Mouse (Mus musculus): ENCODE measurements at regions not wholly inside any gene's neighbourhood (a gene's known extent, or its start where the extent isn't known, plus 50 kb on each side); places are given as distances from the start of the nearest gene placed in this dataset.
A peak's percentile ranks its signal among the peaks of the same experiment; 100 is the strongest.

DNA sequence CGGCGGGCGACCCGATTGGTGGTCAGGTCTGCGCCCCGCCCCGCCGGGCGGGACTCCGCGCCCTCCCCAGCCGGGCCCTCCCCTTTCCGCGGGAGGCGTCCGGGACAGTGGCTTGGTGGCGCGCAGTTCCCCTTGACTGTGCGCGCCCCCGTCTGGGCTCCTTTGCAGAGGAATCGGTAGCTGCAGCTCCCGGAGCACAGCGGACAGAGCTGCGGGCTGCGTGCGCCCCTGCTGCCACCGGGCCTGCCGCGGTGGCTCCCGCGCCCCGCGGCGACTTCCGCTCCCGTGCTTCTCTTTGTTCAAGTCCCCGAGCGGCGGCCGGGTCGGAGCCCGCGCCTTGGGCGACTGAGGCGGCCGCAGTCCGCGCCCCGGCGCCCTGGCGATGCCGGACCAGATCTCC is 566.6 kb upstream of the Gm21863 start:
- peak; percentile 3 for DNase-seq (ENCODE audit: low read depth, low spot score)
